Mouse (Mus musculus) heart, adult 2 months (tissue): ENCODE results near the gene Art2b. TPM values are rescaled to one million over a fixed set of nuclear protein-coding genes. Genes with fewer than 3 reads are reported as not detected.
"Not testable (repeated sequence)": the region's sequence is repeated elsewhere in the genome, so short reads cannot be mapped to it uniquely, and the experiment has no call there.

ENCODE experiments used
- DNase-seq, 2 experiments: peaks; one replicate each; pipeline ENCODE4 v3.0.0; 2021
- H3K27ac ChIP-seq: fragments of 200-600 bp; 2 replicates; pipeline ENCODE4 v1.8.1; 2022
- H3K27me3 ChIP-seq: fragments of 200-500 bp; 2 replicates; pipeline ENCODE4 v1.6.1; 2012; ENCODE audit warnings: mild to moderate bottlenecking, low read length, inconsistent platforms, mixed read lengths; ENCODE audit not compliant: control insufficient read depth, insufficient read depth
- H3K36me3 ChIP-seq: fragments of 200-500 bp; 2 replicates; pipeline ENCODE4 v1.6.1; 2012; ENCODE audit warnings: low read length, inconsistent platforms; ENCODE audit not compliant: control insufficient read depth, insufficient read depth
- H3K4me1 ChIP-seq: fragments of 200-500 bp; 2 replicates; pipeline ENCODE4 v1.6.1; 2011; ENCODE audit warnings: low read length; ENCODE audit not compliant: control insufficient read depth, insufficient read depth
- H3K4me3 ChIP-seq: fragments of 200-600 bp; 2 replicates; pipeline ENCODE4 v1.8.1; 2022
- H3K79me2 ChIP-seq: fragments of 200-500 bp; replicated peaks from 2 replicates; pipeline ENCODE4 v1.6.1; 2012; ENCODE audit warnings: mild to moderate bottlenecking, inconsistent platforms, low read length, moderate library complexity, mixed read lengths; ENCODE audit not compliant: control insufficient read depth, insufficient read depth
- H3K9ac ChIP-seq: fragments of 200-500 bp; 2 replicates; pipeline ENCODE4 v1.6.1; 2012; ENCODE audit warnings: low read depth, mild to moderate bottlenecking, control low read depth, inconsistent platforms, low read length, mixed read lengths
- CTCF ChIP-seq: fragments of 200-600 bp; IDR thresholded peaks from 2 replicates; pipeline ENCODE4 v1.8.1; 2022; ENCODE audit warnings: antibody characterized with exemption, mild to moderate bottlenecking, moderate library complexity
- EP300 ChIP-seq: fragments of 200-500 bp; IDR thresholded peaks from 2 replicates; pipeline ENCODE4 v1.6.1; 2011; ENCODE audit warnings: low read depth, low read length, control low read depth; ENCODE audit not compliant: insufficient read depth
- POLR2A ChIP-seq: fragments of 200-500 bp; IDR thresholded peaks from 2 replicates; pipeline ENCODE4 v1.6.1; 2011; ENCODE audit warnings: mild to moderate bottlenecking, low read depth, low read length, control low read depth; ENCODE audit not compliant: insufficient read depth
- WGBS: fragments of 180-500 bp; shearing (Covaris S2); methylation state at CpG from one replicate; pipeline ENCODE4 v1.1.7; 2018; 5-methylcytosine and 5-hydroxymethylcytosine counted together
- intact Hi-C: fragments of 180-260 bp; cut with DNase I; formaldehyde crosslinking; loops from one replicate; pipeline ENCODE4 v1.15.1; 2025
- polyA plus RNA-seq: library from polyadenylated mRNA; depleted of rRNA; stranded (reverse); fragments of >200 nt; gene quantifications from 2 replicates; pipeline ENCODE4 v1.2.3, GENCODE M21; 2012
- total RNA-seq, 2 experiments: library from RNA; stranded (reverse); gene quantifications; 2 replicates each; pipeline ENCODE4 v1.2.3; 2021

Gene Art2b
- total and polyA plus RNA-seq, 3 experiments = 0.18 to 0.21 TPM; not detected in 1

- DNase-seq = peak in 1 of 2 experiments; percentile 11
- H3K9ac ChIP-seq = no peak overlapping the region
- intact Hi-C loops = no loop called here
- 55% methylated on average over 6 of the region's 6 CpGs for WGBS
- no peak overlapping the region for H3K27ac ChIP-seq
- H3K36me3 ChIP-seq = no peaks in the 10 kb centered on the region
- H3K4me1 ChIP-seq = no peaks in the 10 kb centered on the region
- no peak for TF ChIP-seq CTCF
- no peak for TF ChIP-seq EP300
- no peak for TF ChIP-seq POLR2A
- H3K27me3 ChIP-seq = no peaks in the 10 kb centered on the region
- H3K4me3 ChIP-seq = no peak overlapping the region
- H3K79me2 ChIP-seq = no peaks in the 10 kb centered on the region
Observed at GRCm38 (mm10) chr7:101607845-101608244, 22.4 kb upstream of the Art2b start.

GRCm38 (mm10) chr7:101600406-101600805 lies 15.0 kb upstream of the Art2b start:
- DNase-seq = no peak
- 90% methylated on average over 1 of the region's 1 CpGs for WGBS
- H3K27ac ChIP-seq = no peak overlapping the region
- no peaks in the 10 kb centered on the region for H3K36me3 ChIP-seq
- no peaks in the 10 kb centered on the region for H3K79me2 ChIP-seq
- H3K4me3 ChIP-seq = no peak overlapping the region
- no peaks in the 10 kb centered on the region for H3K4me1 ChIP-seq
- no peaks in the 10 kb centered on the region for H3K27me3 ChIP-seq
- intact Hi-C loops = no loop called here
- H3K9ac ChIP-seq = no peak overlapping the region
- TF ChIP-seq CTCF = no peak
- TF ChIP-seq POLR2A = no peak
- no peak for TF ChIP-seq EP300

DNA sequence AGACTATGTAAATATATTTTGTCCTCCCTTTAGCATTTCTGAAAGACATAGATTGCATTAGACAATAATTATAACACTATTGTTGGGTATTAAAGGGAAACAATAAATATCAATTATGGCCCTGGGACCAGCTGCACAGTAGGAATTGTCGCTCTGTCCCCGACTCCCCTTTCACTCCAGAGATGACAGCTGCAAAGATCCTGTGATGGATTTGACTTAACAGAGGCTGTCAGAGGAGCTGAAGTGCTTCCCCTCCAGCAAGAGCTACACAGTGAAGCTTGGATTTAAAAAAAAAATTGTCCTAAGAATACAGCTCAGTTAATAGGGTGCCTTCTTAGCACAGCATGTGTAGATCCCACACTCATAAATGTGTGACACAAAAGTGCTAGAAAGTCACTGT lies 13.1 kb upstream of the Art2b start:
- no peaks in the 10 kb centered on the region for H3K36me3 ChIP-seq
- intact Hi-C loops = no loop called here
- H3K4me1 ChIP-seq = no peaks in the 10 kb centered on the region
- no peak overlapping the region for H3K4me3 ChIP-seq
- H3K79me2 ChIP-seq = no peaks in the 10 kb centered on the region
- H3K9ac ChIP-seq = no peak overlapping the region
- no peak for TF ChIP-seq CTCF
- TF ChIP-seq EP300 = no peak
- no peak for TF ChIP-seq POLR2A
- 76% methylated on average over 2 of the region's 2 CpGs for WGBS
- no peak overlapping the region for H3K27ac ChIP-seq
- H3K27me3 ChIP-seq = no peaks in the 10 kb centered on the region
- no peak for DNase-seq

- intact Hi-C loops = no loop called here
- Histone ChIP-seq H3K4me1 (no peaks in the 10 kb centered on the region), H3K9ac (no peak overlapping the region), H3K36me3 (no peaks in the 10 kb centered on the region), H3K27ac (no peak overlapping the region), H3K4me3 (no peak overlapping the region), H3K27me3 (no peaks in the 10 kb centered on the region), H3K79me2 (no peaks in the 10 kb centered on the region)
- 67% methylated on average over 2 of the region's 2 CpGs for WGBS
- no peak for DNase-seq
- TF ChIP-seq EP300 = no peak
- TF ChIP-seq CTCF = no peak
- TF ChIP-seq POLR2A = no peak
Observed at GRCm38 (mm10) chr7:101594969-101595368, 9.6 kb upstream of the Art2b start.

GRCm38 (mm10) chr7:101584271-101584670 lies 1.1 kb downstream of the Art2b start:
- DNase-seq, H3K4me3 ChIP-seq, intact Hi-C loops, H3K4me1 ChIP-seq, H3K9ac ChIP-seq, H3K36me3 ChIP-seq, H3K27me3 ChIP-seq, H3K27ac ChIP-seq, H3K79me2 ChIP-seq: not testable (repeated sequence)
- WGBS = 52% methylated on average over 6 of the region's 6 CpGs

- intact Hi-C loops = no loop called here
- TF ChIP-seq CTCF (no peak), POLR2A (no peak), EP300 (no peak)
Observed at GRCm38 (mm10) chr7:101582012-101582411, 3.4 kb downstream of the Art2b start.

GRCm38 (mm10) chr7:101580863-101581262 lies 4.5 kb downstream of the Art2b start:
- H3K27ac ChIP-seq, H3K36me3 ChIP-seq, H3K79me2 ChIP-seq, H3K4me3 ChIP-seq, H3K27me3 ChIP-seq, DNase-seq, H3K9ac ChIP-seq, intact Hi-C loops, H3K4me1 ChIP-seq: not testable (repeated sequence)
- WGBS = 83% methylated on average over 3 of the region's 3 CpGs

More at GRCm38 (mm10) chr7:101582012-101582411, 3.4 kb downstream of the Art2b start:
- 80% methylated on average over 7 of the region's 7 CpGs for WGBS
- Histone ChIP-seq H3K4me3 (no peak overlapping the region), H3K9ac (no peak overlapping the region), H3K4me1 (no peaks in the 10 kb centered on the region), H3K79me2 (no peaks in the 10 kb centered on the region), H3K36me3 (no peaks in the 10 kb centered on the region), H3K27ac (no peak overlapping the region), H3K27me3 (no peaks in the 10 kb centered on the region)
- no peak for DNase-seq
